Mouse (Mus musculus): Measurements from ENCODE around the gene Creg1.

DNA sequence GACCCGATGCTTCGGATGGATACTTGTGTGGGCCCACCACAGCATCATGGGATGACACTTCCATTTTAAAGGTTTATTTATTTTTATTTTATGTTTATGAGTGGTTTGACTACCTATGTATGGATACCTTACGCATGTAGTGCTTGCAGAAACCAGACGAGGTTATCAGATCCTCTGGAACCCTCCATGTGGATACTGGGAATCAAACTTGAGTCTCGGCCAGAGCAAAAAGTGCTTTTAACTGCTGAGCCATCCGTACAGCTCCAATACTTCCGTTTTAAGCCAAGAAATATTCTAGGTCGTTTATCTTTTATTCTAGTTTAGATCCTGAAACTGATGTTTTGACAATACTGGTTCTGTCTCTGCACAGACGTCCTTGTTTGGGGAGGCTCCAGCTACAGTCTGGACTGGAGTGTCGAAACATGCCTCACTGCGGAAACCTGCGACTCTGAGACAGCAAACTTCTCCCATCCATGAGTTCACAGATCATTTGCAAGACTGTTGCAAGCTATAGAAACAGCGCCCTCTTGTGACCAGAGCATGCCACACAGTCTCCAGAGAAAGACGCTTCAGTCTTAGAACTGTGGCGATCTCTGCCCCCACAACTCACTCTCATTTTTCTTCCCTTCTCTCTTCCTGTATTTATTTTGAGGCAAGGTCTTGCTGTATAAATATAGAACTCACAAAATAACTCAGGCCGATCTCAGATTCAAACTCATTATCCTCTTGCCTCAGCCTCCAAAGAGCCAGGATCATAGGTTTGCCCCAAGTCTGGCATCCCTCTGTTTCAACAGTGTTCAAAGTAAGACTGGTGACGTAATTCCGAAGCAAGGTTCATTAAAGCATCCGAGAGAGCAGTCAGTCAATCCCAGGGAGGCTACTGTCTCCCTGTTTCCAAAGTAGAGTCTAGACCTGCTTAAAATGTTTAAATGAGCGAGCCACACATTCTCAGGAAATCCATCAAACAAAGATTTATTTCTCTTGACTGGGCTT lies 27.4 kb upstream of the Creg1 start:
- TF ChIP-seq CTCF (IDR thresholded peaks at IDR 0.05; ENCODE audit: low read depth) (peak; percentile 98), EP300 (IDR thresholded peaks at IDR 0.05; ENCODE audit: low read depth) (no peak)

All from heart, postnatal 0 days (tissue).